7 mouse cellular contexts compared by ENCODE assay signal in genomic region chr11:69120221-69121000, GRCm38 (mm10). TPM values are rescaled to one million over a fixed set of nuclear protein-coding genes. Genes with fewer than 3 reads are reported as not detected.
DNase-seq lines count a peak whose midpoint lies in the region; ATAC-seq and TF ChIP-seq lines count a peak whose summit lies in the region.

Hes7 (plus strand) TSS chr11:69120404.

- no peak for DNase-seq in lung, postnatal 25 days (ENCODE audit: low spot score)
- DNase-seq in embryo, embryonic 9.5 days (ENCODE audit: extremely low spot score), result peak; percentile 72
- peak; percentile 30 for DNase-seq in heart, postnatal 4 days
- no peak for DNase-seq in lung, postnatal 0 days (ENCODE audit: low spot score)
- DNase-seq in Muller cell, postnatal 12 days (ENCODE audit: inconsistent ontology term), result no peak
- DNase-seq in adipocyte (ENCODE audit: low spot score), result no peak

- H3K4me3 ChIP-seq in lung, embryonic 16.5 days (ENCODE audit: low read length), result peak within 1 kb of the TSS; percentile 68
- peak within 1 kb of the TSS; percentile 54 for H3K4me3 ChIP-seq in lung, postnatal 0 days (ENCODE audit: low read depth, low read length)

- H3K36me3 ChIP-seq in lung, embryonic 16.5 days (ENCODE audit: control insufficient read depth, insufficient read depth, low read length), result no peaks in the 10 kb centered on the region
- H3K36me3 ChIP-seq in lung, postnatal 0 days (ENCODE audit: insufficient read depth, low read length), result no peaks in the 10 kb centered on the region

- H3K4me2 ChIP-seq in lung, embryonic 16.5 days (ENCODE audit: low read depth, low read length), result peak within 1 kb of the TSS; percentile 95
- peak within 1 kb of the TSS; percentile 77 for H3K4me2 ChIP-seq in lung, postnatal 0 days (replicated peaks; ENCODE audit: low read depth, low read length)

- WGBS in lung, embryonic 16.5 days, result 2% methylated on average over 27 of the region's 27 CpGs
- WGBS in lung, postnatal 0 days, result 3% methylated on average over 26 of the region's 27 CpGs

- H3K9me3 ChIP-seq in lung, embryonic 16.5 days (ENCODE audit: control insufficient read depth, low read length), result no peaks in the 10 kb centered on the region
- H3K9me3 ChIP-seq in lung, postnatal 0 days (ENCODE audit: low read length), result no peaks in the 10 kb centered on the region

- peaks cover 25% of the 10 kb centered on the region for H3K4me1 ChIP-seq in lung, embryonic 16.5 days (replicated peaks; ENCODE audit: control insufficient read depth, insufficient read depth, low read length)
- H3K4me1 ChIP-seq in lung, postnatal 0 days (ENCODE audit: insufficient read depth, low read depth, low read length), result peaks cover 17% of the 10 kb centered on the region; the same call in 1 of the 2 replicates

- no peak for ATAC-seq in lung, embryonic 16.5 days (ENCODE audit: low read depth)
- ATAC-seq in lung, postnatal 0 days, result no peak

- TF ChIP-seq EP300 in lung, postnatal 0 days (IDR thresholded peaks at IDR 0.05), result no peak

- no peak for TF ChIP-seq CTCF in lung, postnatal 0 days (IDR thresholded peaks at IDR 0.05)

- peak within 1 kb of the TSS; percentile 81 for H3K9ac ChIP-seq in lung, embryonic 16.5 days (ENCODE audit: low read length)
- H3K9ac ChIP-seq in lung, postnatal 0 days (replicated peaks; ENCODE audit: low read depth), result 0 out of 2 replicates have a peak within 1 kb of the TSS, but pooled peaks have one; percentile 48

- no peaks in the 10 kb centered on the region for H3K27me3 ChIP-seq in lung, embryonic 16.5 days (ENCODE audit: control insufficient read depth, insufficient read depth, low read depth, low read length)
- no peaks in the 10 kb centered on the region for H3K27me3 ChIP-seq in lung, postnatal 0 days (replicated peaks; ENCODE audit: insufficient read depth, low read length)

- H3K27ac ChIP-seq in lung, embryonic 16.5 days (ENCODE audit: low read length), result no peak within 1 kb of the TSS
- no peak within 1 kb of the TSS for H3K27ac ChIP-seq in lung, postnatal 0 days (ENCODE audit: low read length)

RNA-seq across cellular contexts. Expression of gene Hes7, which starts in this region (rescaled TPM):
- 0.38 and 0.43 TPM in 2 replicates for polyA plus RNA-seq in lung, embryonic 16.5 days (2015; fragmentation: Nextera tagmentation; extraction: Ambion mirVana)
- total RNA-seq in heart, postnatal 4 days (2021), result under 1 TPM; 0.23 to 0.29 TPM
- 0.38 and 0.49 TPM in 2 replicates for polyA plus RNA-seq in lung, postnatal 0 days (2015; fragmentation: Nextera tagmentation; extraction: Ambion mirVana)

Comparison
In these comparisons a context has a peak if more than half of its experiments do, and no peak if none do; other contexts are left out.
1. Peak in DNase-seq in heart, postnatal 4 days; RNA of the gene not detected or under 1 TPM.